Mouse (Mus musculus) yolk sac, embryonic 10.5 days (tissue): ENCODE measurements at regions not wholly inside any gene's neighbourhood (a gene's known extent, or its start where the extent isn't known, plus 50 kb on each side); places are given as distances from the start of the nearest gene placed in this dataset.
"Not testable (repeated sequence)": the region's sequence is repeated elsewhere in the genome, so short reads cannot be mapped to it uniquely, and the experiment has no call there.

Source experiments
- DNase-seq: peaks from one replicate; pipeline ENCODE4 v3.0.0-alpha.2; 2017; ENCODE audit warnings: low spot score

GRCm38 (mm10) chr17:4553026-4553425 is 441.1 kb upstream of the Arid1b start:
- DNase-seq, result not testable (repeated sequence)

- no peak for DNase-seq
Measured at GRCm38 (mm10) chr17:4563641-4564040, 430.5 kb upstream of the Arid1b start.

GRCm38 (mm10) chr17:4576883-4577282 is 417.2 kb upstream of the Arid1b start:
- DNase-seq, result peak; percentile 28

- DNase-seq, result no peak
Measured at GRCm38 (mm10) chr17:4581851-4582250, 412.3 kb upstream of the Arid1b start.

- no peak for DNase-seq
Measured at GRCm38 (mm10) chr17:4610481-4610880, 383.7 kb upstream of the Arid1b start.

- no peak for DNase-seq
Measured at GRCm38 (mm10) chr17:4610993-4611392, 383.1 kb upstream of the Arid1b start.

GRCm38 (mm10) chr17:4611711-4612110 is 382.4 kb upstream of the Arid1b start:
- DNase-seq, result no peak

- DNase-seq, result no peak
Measured at GRCm38 (mm10) chr17:4612136-4612535, 382.0 kb upstream of the Arid1b start.

DNA sequence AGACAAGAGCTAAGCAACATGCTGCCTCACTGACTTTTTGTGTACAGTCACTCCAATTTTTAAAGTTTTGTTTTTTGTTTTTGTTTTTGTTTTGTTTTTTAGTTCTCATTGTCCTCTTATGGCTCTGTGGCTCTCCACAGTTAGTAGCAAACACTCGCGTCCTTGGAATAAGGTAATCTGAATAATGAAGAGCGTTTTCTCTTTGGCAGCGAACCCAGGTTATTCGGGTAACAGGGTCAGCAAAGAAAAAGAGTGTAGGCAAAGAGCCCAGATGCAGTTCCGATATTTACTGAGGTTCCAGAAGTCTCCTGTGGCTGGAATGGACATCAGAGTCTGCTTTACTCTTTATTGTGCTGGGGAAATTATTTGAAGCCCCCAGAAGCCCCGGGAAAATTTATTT is 381.4 kb upstream of the Arid1b start:
- no peak for DNase-seq

DNA sequence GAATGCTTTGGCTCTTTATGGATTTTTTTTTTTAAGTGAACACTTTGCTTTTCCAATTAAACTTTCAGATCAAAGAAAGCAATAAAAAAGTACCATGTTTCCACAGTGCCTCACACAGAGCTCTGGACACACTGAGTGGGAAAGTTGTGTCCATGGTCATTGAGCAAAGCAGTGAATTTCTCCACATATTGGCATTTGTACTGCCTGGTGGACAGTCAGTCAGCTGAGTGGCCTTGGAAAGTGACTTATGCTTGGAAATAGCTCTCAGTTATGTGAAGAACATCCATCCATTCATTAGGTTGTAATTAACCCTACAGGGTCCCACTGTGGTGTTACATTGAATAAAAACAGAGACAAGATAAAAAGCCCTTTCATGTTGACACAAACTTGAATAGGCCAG is 373.8 kb upstream of the Arid1b start:
- no peak for DNase-seq

- not testable (repeated sequence) for DNase-seq
Measured at GRCm38 (mm10) chr17:4626126-4626525, 368.0 kb upstream of the Arid1b start.

GRCm38 (mm10) chr17:4627542-4627941 is 366.6 kb upstream of the Arid1b start:
- no peak for DNase-seq

GRCm38 (mm10) chr17:4631122-4631521 is 363.0 kb upstream of the Arid1b start:
- DNase-seq, result no peak

GRCm38 (mm10) chr17:4632506-4632905 is 361.6 kb upstream of the Arid1b start:
- no peak for DNase-seq

GRCm38 (mm10) chr17:4633771-4634170 is 360.4 kb upstream of the Arid1b start:
- DNase-seq, result no peak

DNA sequence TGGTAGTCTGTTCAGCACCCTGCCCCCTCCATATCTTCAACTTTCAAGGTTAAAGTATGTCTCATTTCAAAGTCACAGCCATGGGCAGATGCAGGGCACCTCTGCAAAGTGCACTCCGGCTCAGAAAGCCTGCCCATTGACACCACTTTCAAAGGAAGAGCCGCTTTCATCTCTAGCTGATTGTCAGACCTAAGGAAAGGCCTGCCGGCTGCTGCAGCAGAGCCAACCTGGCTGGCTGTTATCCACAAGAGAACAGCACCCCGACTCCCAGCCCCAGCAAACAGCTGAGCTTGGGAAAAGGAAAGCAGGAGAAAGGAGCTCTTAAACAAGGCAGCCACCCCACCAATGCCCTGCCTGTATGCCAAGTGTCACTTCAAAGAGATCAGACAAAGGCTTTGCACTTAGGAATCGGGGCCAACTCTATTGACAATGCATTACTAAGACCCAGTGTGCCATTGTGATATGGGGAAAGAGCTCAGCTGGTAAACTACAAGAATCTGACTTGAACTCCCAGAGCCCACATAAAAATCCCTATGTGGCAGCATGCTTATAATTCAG is 357.3 kb upstream of the Arid1b start:
- no peak for DNase-seq

- DNase-seq, result no peak
Measured at GRCm38 (mm10) chr17:4639531-4639930, 354.6 kb upstream of the Arid1b start.

- no peak for DNase-seq
Measured at GRCm38 (mm10) chr17:4640555-4640954, 353.6 kb upstream of the Arid1b start.

DNA sequence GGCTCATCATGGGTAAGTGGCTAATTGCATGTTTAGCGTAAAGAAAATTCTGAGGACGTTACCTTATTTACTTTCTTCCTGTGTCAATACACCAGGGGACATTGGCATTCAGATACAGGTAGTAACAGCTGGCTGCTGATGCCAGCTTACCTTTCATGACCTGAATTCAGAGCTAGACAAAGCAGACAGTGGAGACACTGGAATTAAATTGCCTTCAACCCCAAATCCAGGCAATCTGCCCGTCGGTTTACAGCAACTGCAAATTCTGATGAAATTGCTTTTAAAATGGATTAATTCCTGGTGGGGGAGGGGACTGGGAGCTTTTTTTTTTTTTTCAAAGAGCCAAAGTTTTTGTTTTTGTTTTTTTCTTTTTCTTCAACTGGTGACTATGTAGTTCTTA is 353.0 kb upstream of the Arid1b start:
- no peak for DNase-seq

GRCm38 (mm10) chr17:4642046-4642445 is 352.1 kb upstream of the Arid1b start:
- no peak for DNase-seq

GRCm38 (mm10) chr17:4643343-4643742 is 350.8 kb upstream of the Arid1b start:
- DNase-seq, result no peak

DNA sequence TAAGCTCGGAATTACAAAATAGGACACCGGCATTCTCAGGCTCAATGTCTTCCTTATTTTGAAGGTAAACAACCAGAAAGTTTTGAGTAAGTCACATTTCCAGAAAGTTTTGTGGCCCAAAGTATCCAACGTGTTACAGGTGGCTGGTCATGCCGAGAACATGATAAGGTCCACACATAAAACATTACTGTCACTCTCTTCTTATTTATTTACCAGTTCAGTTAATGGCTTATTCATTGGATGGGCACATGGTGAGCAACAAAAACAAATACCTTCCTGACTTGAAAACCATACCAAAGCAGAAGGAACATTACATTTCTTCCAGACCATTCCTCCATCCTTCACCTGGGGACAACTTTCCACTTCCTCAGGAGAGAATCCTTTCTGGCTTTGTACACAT is 345.5 kb upstream of the Arid1b start:
- DNase-seq, result no peak

GRCm38 (mm10) chr17:4654221-4654620 is 339.9 kb upstream of the Arid1b start:
- no peak for DNase-seq

DNA sequence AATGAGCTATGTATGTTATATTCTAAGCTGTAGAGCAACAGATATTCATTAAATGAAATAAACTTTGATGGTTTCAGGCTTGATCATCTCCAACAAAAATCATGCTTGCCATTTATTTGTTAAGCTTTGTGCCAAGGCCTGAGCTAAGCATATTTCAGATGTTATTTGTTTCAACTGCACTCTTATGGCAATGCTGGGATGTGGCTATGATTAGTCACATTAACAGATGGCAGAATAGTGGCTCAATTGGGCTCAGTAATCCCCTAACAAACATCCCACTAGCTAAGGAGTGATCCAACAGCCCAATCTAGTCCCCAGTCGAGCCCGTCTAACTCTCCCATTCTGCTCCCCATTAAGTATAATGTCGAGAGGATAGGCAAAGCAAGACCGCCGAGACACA is 332.1 kb upstream of the Arid1b start:
- no peak for DNase-seq

DNA sequence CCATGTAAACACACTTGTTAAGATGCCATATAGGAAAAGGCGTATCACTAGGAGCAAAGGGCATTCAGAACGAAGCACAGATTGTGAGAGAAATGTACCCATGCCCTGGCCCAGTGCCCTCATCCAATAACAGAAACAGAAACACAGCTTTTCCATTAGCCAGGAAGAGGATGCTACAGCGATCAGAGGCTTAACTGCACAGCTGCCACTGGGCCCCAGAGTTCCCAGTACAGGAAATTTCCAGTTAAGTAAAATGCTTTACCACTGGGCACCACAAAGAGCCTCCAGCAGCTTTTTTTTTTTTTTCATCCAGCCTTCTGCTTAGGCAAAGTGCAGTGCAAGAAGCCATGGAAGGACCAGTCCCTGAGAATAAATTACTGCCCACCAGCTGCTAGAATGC is 325.6 kb upstream of the Arid1b start:
- DNase-seq, result no peak
